Mouse (Mus musculus) brain, embryonic 14.5 days (tissue): ENCODE measurements around the gene Dnajc9.

Source experiments
- CTCF ChIP-seq: fragments of 200-500 bp; IDR thresholded peaks from 2 replicates; pipeline ENCODE4 v1.5.1; 2012; ENCODE audit warnings: inconsistent platforms, mild to moderate bottlenecking, moderate library complexity, borderline replicate concordance; ENCODE audit not compliant: insufficient read depth, insufficient read length; ENCODE audit errors: extremely low read depth
- POLR2A ChIP-seq: fragments of 200-500 bp; IDR thresholded peaks from 2 replicates; pipeline ENCODE4 v1.6.1; 2012; ENCODE audit warnings: mild to moderate bottlenecking, inconsistent platforms, borderline replicate concordance; ENCODE audit not compliant: poor library complexity, insufficient read depth, insufficient read length, severe bottlenecking; ENCODE audit errors: extremely low read depth

DNA sequence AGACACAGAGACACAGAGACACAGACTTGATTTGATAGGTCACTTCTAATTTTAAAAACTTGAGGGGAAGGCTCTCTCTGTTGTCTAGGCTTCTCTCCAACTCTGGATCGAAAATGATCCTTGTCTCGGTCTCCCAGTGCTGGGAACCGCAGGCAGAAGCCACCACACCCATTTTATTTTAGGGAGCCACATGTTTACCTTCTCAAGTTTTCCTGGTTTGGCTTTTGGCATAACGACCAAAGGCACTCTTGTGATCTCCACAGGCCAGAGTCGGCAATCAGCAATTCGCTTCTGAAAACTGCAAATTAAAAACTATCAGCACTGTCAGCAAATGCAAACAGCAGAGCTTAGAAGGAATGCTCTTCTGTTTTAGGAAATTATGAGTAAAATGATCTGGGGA is 43.0 kb upstream of the Dnajc9 start:
- TF ChIP-seq CTCF = no peak
- TF ChIP-seq POLR2A = no peak
